Mouse (Mus musculus): ENCODE measurements around the gene Clec12a.
"Not testable (repeated sequence)": the region's sequence is repeated elsewhere in the genome, so short reads cannot be mapped to it uniquely, and the experiment has no call there.

Clec12a gene

DNA sequence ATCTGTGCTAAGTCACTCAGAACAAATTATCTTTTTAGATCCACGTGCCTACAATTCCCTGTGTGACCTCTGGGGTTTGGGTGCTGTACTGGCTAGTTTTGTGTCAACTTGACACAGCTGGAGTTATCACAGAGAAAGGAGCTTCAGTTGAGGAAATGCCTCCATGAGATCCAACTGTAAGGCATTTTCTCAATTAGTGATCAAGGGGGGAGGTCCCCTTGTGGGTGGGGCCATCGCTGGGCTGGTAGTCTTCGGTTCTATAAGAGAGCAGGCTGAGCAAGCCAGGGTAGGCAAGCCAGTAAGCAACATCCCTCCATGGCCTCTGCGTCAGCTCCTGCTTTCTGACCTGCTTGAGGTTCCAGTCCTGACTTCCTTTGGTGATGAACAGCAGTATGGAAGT lies at the start of gene Clec12a:
Gene Clec12a (plus strand): TSS at position 301 of the 400 bp plus-strand sequence.
- in situ Hi-C loops (cut with MboI) = not testable (repeated sequence)

DNA sequence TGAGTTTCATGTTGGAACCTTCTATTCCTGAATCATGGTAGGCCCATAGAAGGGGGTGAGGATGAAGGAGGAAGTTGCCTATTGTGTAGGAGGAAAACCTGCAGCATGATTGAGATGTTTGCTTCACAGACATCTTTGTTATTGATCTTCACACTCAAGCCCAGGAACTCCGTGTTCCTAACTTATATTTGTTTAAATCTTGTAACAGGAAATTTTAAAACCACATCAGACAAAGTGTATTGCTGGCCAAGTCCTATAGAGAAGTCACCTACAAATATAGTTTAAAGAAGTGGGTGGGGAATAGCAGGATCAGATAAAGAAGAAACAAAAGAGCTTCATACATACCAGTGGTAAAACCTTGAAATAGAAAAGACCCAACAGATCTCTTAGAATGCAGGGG lies 38.3 kb upstream of the Clec12a start:
- in situ Hi-C loops (cut with MboI) = no loop called here

DNA sequence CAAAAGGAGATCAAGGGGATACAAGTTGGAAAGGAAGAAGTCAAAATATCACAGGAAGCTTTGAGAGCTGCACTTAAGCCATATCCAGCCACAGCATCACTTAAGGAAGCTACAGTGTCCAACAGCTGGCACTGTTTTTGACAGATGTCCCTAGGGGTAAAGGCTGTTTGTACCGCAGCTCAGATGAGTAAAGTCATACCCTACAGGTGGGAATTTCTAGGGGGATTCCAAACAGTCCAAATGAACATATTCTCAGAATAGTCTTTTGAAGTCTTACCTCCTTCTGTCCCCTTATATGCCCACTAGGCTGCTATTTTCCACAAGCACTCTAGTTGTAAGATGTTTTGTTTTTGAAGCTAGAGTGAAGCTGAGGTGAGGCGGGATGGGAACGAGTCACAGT lies 30.0 kb upstream of the Clec12a start:
- in situ Hi-C loops (cut with MboI) = no loop called here

DNA sequence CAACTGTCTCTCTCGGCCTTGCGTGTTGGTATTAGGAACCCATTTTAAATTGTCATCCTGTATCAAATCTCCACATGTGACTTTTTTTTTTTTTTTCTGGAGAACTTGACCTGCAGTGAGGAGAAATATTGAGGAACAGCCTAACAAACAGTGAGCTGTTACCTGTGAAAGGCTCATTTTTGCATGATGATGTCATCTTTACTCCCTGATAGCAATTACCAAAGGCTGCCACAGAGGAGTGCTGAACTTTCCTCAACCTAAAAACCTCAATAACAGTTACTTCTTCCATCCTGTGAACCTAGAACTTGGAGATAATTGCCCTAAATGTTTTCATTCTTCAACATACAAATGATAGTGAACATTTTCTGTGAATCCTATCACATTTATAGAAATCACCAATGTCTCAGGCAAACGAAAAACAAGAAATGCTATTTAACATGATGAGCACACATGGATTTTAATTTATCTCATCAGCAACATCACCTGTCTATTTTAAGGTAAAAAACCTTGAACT lies 27.8 kb upstream of the Clec12a start:
- in situ Hi-C loops (cut with MboI) = loop anchor here (5.0 kb wide), 1 partner anchor 47 kb away; no protein-coding TSS in a partner anchor

GRCm38 (mm10) chr6:129315698-129316097 lies 26.8 kb upstream of the Clec12a start:
- in situ Hi-C loops (cut with MboI) = loop anchor here (5.0 kb wide), 1 partner anchor 48 kb away; no protein-coding TSS in a partner anchor

- in situ Hi-C loops (cut with MboI) = loop anchor here (5.0 kb wide), 1 partner anchor 49 kb away; no protein-coding TSS in a partner anchor
Observed at GRCm38 (mm10) chr6:129316463-129316862, 26.0 kb upstream of the Clec12a start.

GRCm38 (mm10) chr6:129318395-129318794 lies 24.1 kb upstream of the Clec12a start:
- in situ Hi-C loops (cut with MboI) = loop anchor here (5.0 kb wide), 1 partner anchor 51 kb away; no protein-coding TSS in a partner anchor

DNA sequence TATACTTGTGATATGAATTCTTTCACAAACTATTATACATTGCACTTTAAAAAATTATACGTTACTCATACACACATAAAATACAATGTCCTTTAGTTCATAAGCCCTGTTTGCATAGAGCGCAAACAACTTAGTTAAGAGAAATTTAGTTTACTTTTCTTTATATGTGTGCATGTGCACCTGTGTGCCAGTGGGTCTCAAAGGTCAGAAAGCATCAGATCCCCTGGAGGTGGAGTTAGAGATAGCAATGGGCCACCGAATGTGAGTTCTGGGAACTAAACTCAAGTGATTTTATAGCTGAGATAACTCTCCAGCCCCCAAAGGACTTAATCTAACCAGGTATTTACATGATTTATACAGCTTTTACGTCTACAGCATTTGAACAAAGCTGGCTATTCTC lies 23.2 kb upstream of the Clec12a start:
- in situ Hi-C loops (cut with MboI) = loop anchor here (5.0 kb wide), 1 partner anchor 52 kb away; no protein-coding TSS in a partner anchor

DNA sequence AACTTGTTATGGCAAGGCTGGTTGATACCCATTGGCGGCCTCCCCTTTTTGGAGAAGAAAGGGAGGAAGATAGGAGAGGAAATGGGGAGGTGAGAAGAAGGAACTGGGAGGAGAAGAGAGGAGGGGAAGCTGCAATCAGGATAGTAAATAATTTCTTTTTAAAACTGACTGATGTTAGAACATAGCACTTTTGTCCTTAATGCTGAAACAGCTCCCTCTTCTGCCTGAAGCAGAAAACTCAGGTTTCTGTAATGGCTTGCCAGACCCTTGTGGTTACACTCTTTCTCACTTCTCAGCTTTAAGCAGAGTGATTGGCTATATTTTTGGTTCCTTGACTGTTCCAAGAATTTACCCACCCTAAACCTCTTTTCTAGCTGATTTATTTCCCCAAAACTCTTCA lies 16.5 kb upstream of the Clec12a start:
- in situ Hi-C loops (cut with MboI) = no loop called here

DNA sequence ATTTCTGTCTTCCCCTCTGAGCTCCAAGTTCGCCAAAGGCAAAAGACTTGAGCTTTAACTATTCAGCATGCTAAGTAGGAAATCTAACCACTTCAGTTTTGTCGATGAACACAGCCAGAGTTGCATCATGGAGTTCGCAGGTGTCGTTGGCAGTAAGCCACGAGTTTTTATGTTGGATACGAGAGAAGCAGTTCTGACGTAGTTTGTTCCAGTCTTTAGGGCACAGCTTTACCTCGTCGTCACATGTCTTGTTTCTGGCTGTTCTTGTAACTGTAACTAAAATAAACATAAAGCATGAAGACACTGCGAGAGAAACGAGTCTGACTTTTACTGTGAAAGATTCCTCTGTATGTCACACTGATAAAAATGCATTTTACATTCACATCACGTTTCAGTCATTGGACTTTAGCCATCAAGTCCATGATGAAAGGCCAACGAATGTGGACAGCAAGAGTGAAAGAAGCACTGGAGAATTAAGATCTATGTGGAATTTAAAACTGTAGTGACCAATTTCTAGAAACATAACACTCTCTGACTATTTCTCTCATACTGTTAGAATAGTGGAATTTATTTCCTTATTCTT lies 15.8 kb upstream of the Clec12a start:
- in situ Hi-C loops (cut with MboI) = no loop called here

- in situ Hi-C loops (cut with MboI) = loop anchor here (5.0 kb wide), 1 partner anchor 36 kb away; no protein-coding TSS in a partner anchor
Observed at GRCm38 (mm10) chr6:129331610-129332009, 10.9 kb upstream of the Clec12a start, which contains the start of gene 4922502D21Rik. Gene 4922502D21Rik, minus strand, starts transcription at chr6:129331796.

GRCm38 (mm10) chr6:129333674-129334078 lies 8.8 kb upstream of the Clec12a start:
- in situ Hi-C loops (cut with MboI) = loop anchor here (5.0 kb wide), 1 partner anchor 34 kb away; no protein-coding TSS in a partner anchor

GRCm38 (mm10) chr6:129337751-129338150 lies 4.7 kb upstream of the Clec12a start:
- in situ Hi-C loops (cut with MboI) = no loop called here

DNA sequence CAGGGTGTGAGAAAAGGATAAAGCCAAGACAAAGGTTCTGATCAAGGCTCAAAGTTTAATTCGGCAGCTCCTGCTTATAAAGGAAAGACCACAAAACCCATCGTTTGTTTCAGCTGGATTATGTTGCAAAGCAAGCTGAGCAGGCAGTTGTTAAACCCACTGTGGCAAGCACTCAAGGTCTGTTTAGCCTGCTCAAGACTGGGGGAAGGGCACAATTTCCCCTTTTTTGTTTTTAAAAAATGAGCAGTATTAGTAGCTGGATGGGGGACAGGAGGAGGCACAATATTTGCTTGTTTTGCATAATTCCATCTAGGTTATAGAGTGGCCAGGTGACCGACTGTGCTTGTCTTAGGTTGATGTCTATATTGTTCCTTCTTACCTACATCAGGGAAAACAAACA lies 1.9 kb downstream of the Clec12a start:
- in situ Hi-C loops (cut with MboI) = no loop called here

GRCm38 (mm10) chr6:129349524-129350352 lies 7.2 kb downstream of the Clec12a start:
- in situ Hi-C loops (cut with MboI) = no loop called here

- in situ Hi-C loops (cut with MboI) = no loop called here
Observed at GRCm38 (mm10) chr6:129351091-129351490, 8.6 kb downstream of the Clec12a start.

GRCm38 (mm10) chr6:129355774-129356173 lies 13.3 kb downstream of the Clec12a start:
- in situ Hi-C loops (cut with MboI) = no loop called here

GRCm38 (mm10) chr6:129356430-129356829 lies 13.9 kb downstream of the Clec12a start:
- in situ Hi-C loops (cut with MboI) = no loop called here

DNA sequence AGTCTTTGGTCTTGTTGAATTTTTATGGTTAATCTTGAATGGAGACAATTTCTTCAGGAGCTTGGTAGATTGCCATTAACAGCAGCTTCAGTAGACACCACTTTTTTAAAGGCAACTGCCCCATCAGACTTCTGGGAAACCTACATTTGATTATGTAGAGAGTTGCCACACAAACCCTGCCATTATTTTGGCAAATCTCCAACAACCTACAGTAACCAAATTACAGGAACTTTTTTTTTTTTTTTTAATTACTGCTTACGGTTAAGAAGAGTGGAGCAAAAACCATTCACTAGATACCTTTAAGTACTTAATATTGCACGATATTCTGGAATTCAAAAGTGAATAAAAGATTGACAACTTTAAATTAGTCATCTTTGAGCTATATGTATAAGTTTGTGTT lies 17.0 kb downstream of the Clec12a start:
- in situ Hi-C loops (cut with MboI) = no loop called here

DNA sequence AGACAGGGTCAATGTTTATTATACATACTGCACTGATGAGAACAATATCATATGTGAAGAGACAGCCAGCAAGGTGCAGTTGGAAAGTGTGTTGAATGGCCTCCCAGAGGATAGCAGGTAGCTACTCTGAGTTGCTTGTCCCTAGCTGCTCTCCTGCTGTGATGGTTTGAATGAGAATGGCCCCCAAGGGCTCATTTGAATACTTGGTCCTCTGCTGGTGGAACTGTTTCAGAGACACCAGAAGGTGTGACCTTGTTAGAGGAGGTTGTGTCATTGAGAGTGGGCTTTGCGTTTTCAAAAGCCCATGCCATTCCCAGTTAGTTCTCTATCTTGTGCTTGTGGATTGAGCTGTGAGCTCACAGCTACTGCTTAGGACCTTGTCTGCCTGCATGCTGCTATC lies 21.5 kb downstream of the Clec12a start:
- in situ Hi-C loops (cut with MboI) = no loop called here

- in situ Hi-C loops (cut with MboI) = loop anchor here (5.0 kb wide), 2 partner anchors 34 to 109 kb away; partner anchors contain the start of gene 4922502D21Rik
Observed at GRCm38 (mm10) chr6:129365959-129366359, 23.5 kb downstream of the Clec12a start.

GRCm38 (mm10) chr6:129369374-129370132 lies 27.1 kb downstream of the Clec12a start:
- in situ Hi-C loops (cut with MboI) = loop anchor here (5.0 kb wide), 2 partner anchors 37 to 112 kb away; partner anchors contain the start of gene 4922502D21Rik
